Mouse (Mus musculus) heart, adult 2 months (tissue): ENCODE data around the gene Vmn1r193.
"Not testable (repeated sequence)": the region's sequence is repeated elsewhere in the genome, so short reads cannot be mapped to it uniquely, and the experiment has no call there.

Experiments used
- CTCF ChIP-seq: fragments of 200-600 bp; IDR thresholded peaks from 2 replicates; pipeline ENCODE4 v1.8.1; 2022; ENCODE audit warnings: antibody characterized with exemption, mild to moderate bottlenecking, moderate library complexity
- EP300 ChIP-seq: fragments of 200-500 bp; IDR thresholded peaks from 2 replicates; pipeline ENCODE4 v1.6.1; 2011; ENCODE audit warnings: low read depth, low read length, control low read depth; ENCODE audit not compliant: insufficient read depth
- POLR2A ChIP-seq: fragments of 200-500 bp; IDR thresholded peaks from 2 replicates; pipeline ENCODE4 v1.6.1; 2011; ENCODE audit warnings: mild to moderate bottlenecking, low read depth, low read length, control low read depth; ENCODE audit not compliant: insufficient read depth

GRCm38 (mm10) chr13:22192756-22193155 is 30.2 kb downstream of the Vmn1r193 start:
- TF ChIP-seq POLR2A, CTCF, EP300: not testable (repeated sequence)
